Mouse (Mus musculus) right cerebral cortex, postnatal 36 days (tissue): Measurements from ENCODE around the gene Rgr.
"Not testable (repeated sequence)": the region's sequence is repeated elsewhere in the genome, so short reads cannot be mapped to it uniquely, and the experiment has no call there.

Experiments
- DNase-seq, 2 experiments: peaks; one replicate each; pipeline ENCODE4 v3.0.0; 2022; ENCODE audit warnings: low spot score in 2 of 2, mixed read lengths in 1 of 2

The Rgr gene

DNA sequence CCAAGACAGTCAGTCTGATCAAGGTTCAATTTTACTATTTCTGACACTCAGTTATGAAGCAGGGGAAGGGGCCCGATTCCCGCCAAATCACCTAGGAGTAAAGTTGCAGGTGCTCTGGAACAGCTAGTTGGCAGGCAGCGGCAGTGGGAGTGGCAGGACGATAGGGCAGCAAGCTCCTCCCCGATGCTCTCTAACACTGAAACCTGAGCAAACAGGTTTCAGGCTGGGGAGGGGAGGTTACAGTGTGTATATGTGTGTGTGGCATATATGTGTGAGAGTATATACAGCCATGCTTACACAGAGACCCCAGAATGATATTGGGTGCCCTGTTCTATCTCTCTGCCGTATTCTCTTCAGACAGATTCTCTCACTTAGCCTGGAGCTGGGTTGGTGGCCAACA is 48.0 kb downstream of the Rgr start:
- DNase-seq, result not testable (repeated sequence)

- DNase-seq, result no peak
Measured at GRCm38 (mm10) chr14:36989784-36990183, 59.0 kb downstream of the Rgr start.

DNA sequence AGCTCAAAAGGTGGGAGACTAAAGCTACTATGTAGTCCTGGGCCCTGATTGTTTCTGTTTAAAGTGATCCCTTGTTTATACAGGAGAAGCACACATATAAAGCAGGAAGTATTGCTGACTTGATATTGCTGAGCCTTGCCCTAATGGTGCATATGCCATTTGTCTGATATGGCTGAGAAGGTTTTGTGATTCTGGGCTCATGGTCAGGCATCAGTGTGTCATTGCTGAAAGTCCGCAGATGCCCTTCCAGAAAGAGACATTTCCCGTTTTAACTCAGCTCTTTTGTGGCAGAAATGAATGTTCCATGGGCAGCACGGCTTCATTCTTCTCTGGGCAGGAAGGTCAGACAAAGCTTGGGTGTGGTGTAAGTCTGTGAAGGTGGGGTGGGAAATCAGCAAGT is 63.1 kb downstream of the Rgr start:
- no peak for DNase-seq
